Mouse (Mus musculus): Measurements from ENCODE around the gene Serpinb9e.
"Not testable (repeated sequence)": the region's sequence is repeated elsewhere in the genome, so short reads cannot be mapped to it uniquely, and the experiment has no call there.

The Serpinb9e gene

GRCm38 (mm10) chr13:33249312-33249711, at the start of gene Serpinb9e:
Gene Serpinb9e, plus strand, starts transcription at chr13:33249612.
- DNase-seq (ENCODE audit: inconsistent age in 2 of 2, low spot score in 1 of 2): not testable (repeated sequence)

DNA sequence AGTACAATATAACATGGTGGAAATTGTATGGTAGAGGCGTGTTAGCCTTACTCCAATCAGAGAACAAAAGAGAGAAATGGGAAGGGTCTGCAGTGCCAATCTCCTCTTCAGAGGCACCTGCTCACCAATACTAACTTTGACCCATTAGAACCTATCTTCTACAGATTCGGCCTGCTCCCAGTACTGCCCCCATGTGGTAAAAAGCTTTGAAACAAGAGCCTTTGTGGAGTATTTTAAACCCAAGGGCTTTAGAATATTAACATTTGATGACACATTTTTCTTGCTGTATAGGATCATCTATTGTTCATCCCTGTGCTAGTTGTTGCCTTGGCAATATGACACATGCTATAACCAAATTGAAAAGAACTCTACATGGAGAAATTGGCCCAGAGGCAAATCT, 49.7 kb upstream of the Serpinb9e start:
- peak in 1 of 2 experiments; percentile 54 for DNase-seq (ENCODE audit: inconsistent age in 2 of 2, low spot score in 1 of 2)

DNA sequence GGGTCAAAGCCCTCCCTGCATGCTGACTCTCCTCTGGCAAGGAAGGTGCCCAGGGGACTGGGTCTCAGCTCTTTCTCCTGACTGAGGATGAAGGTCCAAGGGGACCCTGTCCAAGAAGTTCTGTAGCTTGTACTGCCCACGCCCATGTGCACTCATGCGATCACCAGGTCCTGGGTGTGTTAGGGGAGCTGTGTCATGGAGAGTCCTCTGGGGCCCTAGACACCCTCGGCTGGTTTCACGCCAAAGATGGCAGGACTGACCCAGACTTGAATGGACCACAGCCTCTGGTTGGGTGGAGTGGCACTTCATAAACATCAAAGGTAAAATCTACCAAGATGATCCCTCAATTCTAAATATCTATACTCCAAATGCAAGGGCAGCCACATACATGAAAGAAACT, 59.2 kb downstream of the Serpinb9e start:
- not testable (repeated sequence) for DNase-seq (ENCODE audit: inconsistent age in 2 of 2, low spot score in 1 of 2)

All from adrenal gland, adult (tissue).